Mouse (Mus musculus): ENCODE results near the gene Rae1.

The Rae1 gene

DNA sequence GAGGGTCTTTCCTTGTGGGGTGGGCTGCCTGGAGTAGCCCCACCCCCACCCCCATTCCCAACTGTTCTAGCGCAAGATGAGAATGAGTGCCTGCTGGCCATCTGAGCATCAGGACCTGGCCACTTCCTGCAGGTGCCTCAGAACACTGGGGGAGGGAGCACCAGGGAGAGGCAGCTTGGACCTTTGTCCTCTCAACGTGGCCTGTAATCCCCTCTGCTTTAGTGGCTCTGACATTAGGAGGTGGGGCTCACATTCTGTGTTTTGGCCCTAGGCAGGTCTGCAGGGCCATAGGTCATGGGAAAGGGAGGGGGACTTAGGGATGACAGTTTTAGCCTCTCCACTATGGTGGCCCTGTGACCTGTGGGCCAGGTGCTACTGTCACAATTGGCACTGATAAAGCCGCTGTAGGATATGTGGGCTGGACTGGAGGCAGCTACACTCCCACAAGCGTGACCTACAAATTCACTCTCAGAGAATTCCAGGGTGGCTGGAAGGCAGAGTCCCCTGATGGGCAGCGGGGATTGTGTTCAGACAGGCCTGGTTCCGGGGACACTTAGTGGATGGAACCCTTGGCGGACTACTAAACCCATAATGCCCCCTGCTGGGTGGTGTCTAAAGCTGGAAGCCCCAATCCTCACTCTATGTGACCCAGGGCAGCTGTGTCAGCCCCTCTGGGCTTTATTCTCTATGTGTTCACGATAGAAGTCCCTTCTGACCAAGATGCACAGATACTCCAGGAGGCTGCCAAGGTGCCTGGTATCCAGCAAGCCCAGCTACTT lies 50.9 kb downstream of the Rae1 start:
- DNase-seq: no peak

DNA sequence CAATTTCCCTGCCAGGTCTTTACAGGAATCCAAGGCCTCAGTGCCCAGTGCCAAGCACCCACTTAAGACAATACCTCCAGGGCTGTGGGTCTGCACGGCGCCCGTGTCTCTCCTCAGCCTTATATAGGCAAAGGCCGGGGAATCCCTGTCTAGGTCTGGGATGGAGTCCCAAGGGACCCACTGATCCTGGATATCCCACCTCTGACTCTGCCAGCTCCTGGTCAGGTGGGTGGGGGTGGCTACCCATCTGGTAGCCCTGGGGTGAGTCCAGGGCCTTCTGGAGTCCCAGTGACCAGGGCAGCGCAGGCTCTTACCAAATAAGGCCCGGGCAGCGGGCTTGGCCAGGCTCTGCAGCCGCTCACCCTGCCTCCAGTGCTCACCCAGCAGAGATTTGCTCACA lies 53.0 kb downstream of the Rae1 start:
- DNase-seq: no peak

DNA sequence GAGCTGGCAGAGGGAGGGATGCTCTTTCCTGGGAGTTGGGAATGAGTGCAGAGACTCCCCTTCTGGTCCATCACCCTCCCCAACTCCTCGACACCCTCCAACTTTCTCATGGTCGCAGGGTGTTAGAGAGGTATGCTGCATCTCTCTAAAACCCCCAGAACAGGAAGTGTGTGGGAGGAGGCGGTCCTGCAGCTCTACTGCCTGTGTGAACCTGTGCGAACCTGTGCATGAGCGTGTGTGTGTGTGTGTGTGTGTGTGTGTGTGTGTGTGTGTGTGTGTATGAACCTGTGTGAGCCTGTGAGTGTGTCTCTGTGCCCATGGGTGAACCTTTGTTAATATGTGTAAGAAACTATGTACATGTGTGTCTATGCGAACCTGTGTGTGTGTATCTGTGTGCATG lies 53.9 kb downstream of the Rae1 start:
- no peak for DNase-seq

DNA sequence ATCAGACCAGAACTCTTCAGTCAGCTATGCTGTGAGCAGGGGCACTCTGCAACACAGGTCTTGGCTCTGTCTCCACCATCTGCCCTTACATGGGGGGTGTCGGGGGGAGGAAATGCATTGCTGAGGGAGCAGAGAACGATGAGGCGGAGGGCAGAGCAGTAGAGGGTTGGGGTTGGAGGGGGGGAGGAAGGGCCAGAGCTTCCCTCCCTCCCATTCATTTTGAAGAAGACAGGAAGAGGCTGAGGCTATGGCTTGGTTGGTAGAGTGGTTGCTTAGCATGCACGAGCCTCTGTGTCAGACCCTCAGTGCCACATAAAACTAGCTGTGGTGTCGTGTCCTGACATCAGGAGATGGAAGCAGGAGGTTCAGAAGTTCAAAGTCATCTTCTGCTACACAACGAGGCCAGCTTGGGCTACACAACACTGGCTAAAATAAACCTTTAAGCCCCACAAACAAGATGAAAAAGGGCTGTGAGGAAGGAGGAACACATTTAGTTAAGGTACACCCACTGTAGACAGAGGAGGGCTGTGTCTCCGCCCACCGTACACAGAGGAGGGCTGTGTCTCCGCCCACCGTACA lies 56.5 kb downstream of the Rae1 start:
- DNase-seq: no peak

DNA sequence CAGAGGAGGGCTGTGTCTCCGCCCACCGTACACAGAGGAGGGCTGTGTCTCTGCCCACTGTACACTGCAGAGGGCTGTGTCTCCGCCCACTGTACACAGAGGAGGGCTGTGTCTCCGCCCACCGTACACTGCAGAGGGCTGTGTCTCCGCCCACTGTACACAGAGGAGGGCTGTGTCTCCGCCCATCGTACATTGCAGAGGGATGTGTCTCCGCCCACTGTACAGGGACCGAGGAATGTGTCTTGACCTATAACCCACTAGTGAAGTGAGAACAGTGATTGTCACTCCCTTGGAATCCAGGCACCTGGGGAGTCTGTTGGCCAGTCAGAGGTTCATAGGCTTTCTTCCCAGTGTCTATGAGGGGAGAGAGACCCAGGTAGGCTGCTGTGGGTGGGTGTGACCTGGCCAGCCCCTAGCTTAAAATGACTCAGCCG lies 57.0 kb downstream of the Rae1 start:
- DNase-seq: no peak

DNA sequence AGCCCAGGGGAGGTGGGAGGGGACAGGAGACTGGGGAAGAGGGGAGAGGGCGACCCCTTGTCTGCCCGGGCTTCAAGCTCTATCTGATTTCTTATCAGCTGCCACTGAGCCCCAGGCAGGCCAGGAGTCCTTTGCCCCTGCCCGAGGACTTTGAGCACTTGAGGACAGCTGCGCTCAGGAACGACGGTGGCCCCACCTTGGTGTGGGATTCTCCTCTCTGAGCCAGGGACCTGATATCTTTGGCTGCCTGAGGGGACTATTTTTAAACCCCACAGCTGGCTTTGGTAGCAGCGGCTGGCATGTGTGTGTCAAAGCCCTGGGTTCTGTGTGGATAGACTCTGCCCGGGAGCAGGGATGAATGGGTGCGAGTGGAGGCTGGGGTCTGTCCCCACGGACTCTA lies 57.7 kb downstream of the Rae1 start:
- DNase-seq: no peak

DNA sequence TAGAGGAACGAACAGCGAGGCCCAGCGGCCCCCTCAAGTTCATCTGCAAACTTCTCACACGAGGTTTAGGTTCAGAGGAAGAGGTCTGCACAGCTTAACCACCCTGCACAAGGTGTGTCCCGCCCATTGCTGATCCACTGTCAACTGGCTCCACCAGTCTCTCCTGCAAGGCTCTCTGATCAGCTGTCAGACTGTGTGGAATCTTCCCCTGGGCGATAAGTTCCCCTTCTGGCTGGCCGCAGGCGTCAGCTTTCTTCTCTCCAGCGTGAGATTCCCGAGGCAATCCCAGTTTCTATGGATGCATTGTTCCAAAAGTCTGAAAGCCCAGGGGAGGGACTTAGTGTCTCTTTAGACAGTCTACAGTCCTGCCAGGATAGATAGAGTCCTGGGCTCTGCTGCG lies 58.3 kb downstream of the Rae1 start:
- no peak for DNase-seq

DNA sequence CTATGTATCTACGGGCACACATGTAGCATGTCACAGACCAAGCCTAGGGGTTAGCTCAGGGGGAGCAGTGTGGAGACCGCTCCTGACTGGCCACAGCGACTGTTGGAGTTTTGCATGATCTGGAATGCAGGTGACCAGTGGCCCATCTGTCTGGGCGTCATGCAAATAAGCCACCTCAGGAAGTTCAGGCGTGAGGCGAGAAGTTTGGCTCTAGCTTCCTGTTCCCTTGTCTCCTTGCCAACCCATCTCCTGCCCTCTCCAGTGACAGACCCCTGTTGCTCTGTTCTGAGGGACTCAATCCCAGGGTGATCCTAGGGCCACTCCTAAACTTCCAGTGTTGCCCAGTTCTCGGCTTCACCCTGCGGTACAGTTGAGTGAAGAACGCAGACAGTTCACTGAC lies 60.5 kb downstream of the Rae1 start:
- no peak for DNase-seq

DNA sequence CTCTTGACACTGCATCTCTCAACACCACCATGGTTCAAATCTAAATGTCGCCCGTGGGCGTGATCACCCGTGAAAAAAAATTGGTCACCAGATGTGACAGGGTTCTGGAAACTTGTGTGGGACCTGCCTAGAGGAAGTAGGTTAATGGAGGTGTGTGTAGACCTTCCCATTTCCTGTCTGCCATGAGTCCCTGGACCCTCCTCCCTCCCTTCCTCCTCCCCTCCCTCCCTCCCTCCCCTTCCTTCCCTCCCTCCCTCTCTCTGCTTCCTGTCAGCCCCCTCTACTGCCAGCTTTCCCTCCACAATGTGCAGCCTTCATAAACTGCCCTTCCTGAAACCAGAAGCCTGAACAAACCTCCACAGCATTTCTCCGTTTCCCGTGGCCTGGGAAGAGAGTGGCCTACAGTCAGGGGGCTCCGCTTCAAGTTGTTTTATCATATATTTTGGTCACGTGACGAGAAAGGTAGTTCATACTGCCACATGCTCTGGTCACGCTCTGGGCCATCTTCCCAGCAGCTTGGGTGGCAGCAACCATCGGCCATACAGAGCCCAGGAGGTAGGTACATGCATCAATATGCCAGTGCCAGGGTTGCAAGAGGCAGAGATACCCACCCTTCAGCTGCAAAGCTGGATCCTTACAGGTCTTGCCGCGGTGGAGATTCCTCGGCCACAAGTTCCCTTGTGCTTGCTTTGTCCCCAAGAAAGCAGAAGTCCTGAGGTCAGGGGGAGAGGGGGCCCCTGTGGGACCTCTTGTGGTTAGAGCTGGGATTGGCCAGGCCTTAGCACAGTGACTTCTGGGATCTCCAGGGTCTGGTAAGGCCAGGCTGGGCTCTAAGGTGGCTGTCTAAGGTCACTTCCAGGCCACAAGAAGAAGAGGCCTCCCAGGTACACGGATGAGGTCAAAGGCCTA lies 61.8 kb downstream of the Rae1 start:
- DNase-seq: no peak

DNA sequence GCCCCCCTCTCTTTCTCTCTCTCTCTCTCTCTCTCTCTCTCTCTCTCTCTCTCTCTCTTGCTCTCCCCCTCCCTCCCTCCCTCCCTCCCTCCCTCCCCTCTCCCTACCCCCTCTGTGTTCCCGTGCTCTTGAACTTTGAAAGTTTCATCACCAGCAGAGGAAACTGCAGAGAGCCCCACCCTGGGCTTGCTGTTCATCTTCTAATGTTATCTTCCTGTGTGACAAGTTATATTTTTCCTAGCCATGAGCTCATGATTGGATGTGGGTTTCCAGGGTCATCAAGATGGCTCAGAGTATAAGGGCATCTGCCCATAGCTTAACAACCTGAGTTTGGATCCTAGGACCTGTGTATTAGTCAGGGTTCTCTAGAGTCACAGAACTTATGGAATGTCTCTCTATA lies 63.3 kb downstream of the Rae1 start:
- no peak for DNase-seq

DNA sequence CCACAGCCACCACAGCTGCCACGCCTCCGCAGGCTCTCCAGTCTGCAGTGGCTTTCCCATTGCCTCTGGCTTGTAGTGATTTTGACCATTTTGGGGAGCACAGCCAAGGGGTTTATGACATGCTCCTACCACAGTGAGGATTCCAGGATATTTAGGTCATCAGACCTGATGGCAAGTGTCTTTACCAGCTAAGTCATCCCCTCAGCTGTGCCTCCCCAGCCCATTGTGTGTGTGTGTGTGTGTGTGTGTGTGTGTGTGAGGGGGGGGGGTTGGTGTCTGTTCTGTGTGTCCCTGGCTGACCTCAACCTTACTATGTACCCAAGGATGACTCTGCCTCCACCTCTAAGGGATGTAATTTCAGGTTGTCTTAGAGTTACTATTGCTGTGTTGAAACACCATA lies 64.9 kb downstream of the Rae1 start:
- no peak for DNase-seq

All from lung, adult 18-20 months (tissue).